Mouse (Mus musculus) embryonic facial prominence, embryonic 15.5 days (tissue): ENCODE results near the gene Nms. TPM values are rescaled to one million over a fixed set of nuclear protein-coding genes. Genes with fewer than 3 reads are reported as not detected.

Source experiments
- ATAC-seq: fragments of 200-750 bp; cut with Nextera tagmentation; 2 replicates; pipeline ENCODE4 v1.8.0; 2017; ENCODE audit warnings: low read depth, moderate TSS enrichment; ENCODE audit not compliant: insufficient number of reproducible peaks, low FRiP score, low TSS enrichment
- H3K27ac ChIP-seq: fragments of 300-500 bp; sonication (generic); replicated peaks from 2 replicates; pipeline ENCODE4 v1.5.1; 2015; ENCODE audit warnings: mild to moderate bottlenecking, inconsistent platforms
- H3K27me3 ChIP-seq: fragments of 300-500 bp; sonication (generic); 2 replicates; pipeline ENCODE4 v1.6.1; 2015; ENCODE audit warnings: inconsistent platforms
- H3K36me3 ChIP-seq: fragments of 300-500 bp; sonication (generic); 2 replicates; pipeline ENCODE4 v1.6.1; 2015; ENCODE audit warnings: mild to moderate bottlenecking, inconsistent platforms
- H3K4me1 ChIP-seq: fragments of 300-500 bp; sonication (generic); 2 replicates; pipeline ENCODE4 v1.6.1; 2015; ENCODE audit warnings: inconsistent platforms
- H3K4me2 ChIP-seq: fragments of 300-500 bp; sonication (generic); replicated peaks from 2 replicates; pipeline ENCODE4 v1.6.1; 2015; ENCODE audit warnings: mild to moderate bottlenecking, inconsistent platforms
- H3K4me3 ChIP-seq: fragments of 300-500 bp; sonication (generic); replicated peaks from 2 replicates; pipeline ENCODE4 v1.5.1; 2015; ENCODE audit warnings: mild to moderate bottlenecking, inconsistent platforms
- H3K9ac ChIP-seq: fragments of 300-500 bp; sonication (generic); 2 replicates; pipeline ENCODE4 v1.6.1; 2015; ENCODE audit warnings: inconsistent platforms
- H3K9me3 ChIP-seq: fragments of 300-500 bp; sonication (generic); replicated peaks from 2 replicates; pipeline ENCODE4 v1.6.1; 2016; ENCODE audit warnings: inconsistent platforms
- WGBS: fragments of 180-500 bp; shearing (Covaris S2); methylation state at CpG from one replicate; pipeline ENCODE4 v1.1.7; 2015; 5-methylcytosine and 5-hydroxymethylcytosine counted together
- polyA plus RNA-seq: library from polyadenylated mRNA; unstranded; fragments of >200 nt; fragmentation: Nextera tagmentation; extraction: Ambion mirVana; gene quantifications from 2 replicates; pipeline ENCODE4 v1.2.1, GENCODE M21; 2015

Gene Nms
- polyA plus RNA-seq, 1 experiment from 2014 or later: not detected

GRCm38 (mm10) chr1:38956457-38956856, 17.5 kb downstream of the Nms start:
- H3K4me2 ChIP-seq: no peak overlapping the region
- H3K4me1 ChIP-seq: no peaks in the 10 kb centered on the region
- H3K9ac ChIP-seq: no peak overlapping the region
- WGBS: 91% methylated on average over 3 of the region's 3 CpGs
- ATAC-seq: no peak
- no peaks in the 10 kb centered on the region for H3K36me3 ChIP-seq
- no peaks in the 10 kb centered on the region for H3K9me3 ChIP-seq
- no peak overlapping the region for H3K27ac ChIP-seq
- H3K27me3 ChIP-seq: no peaks in the 10 kb centered on the region
- no peak overlapping the region for H3K4me3 ChIP-seq

GRCm38 (mm10) chr1:38969116-38969515, 30.2 kb downstream of the Nms start:
- Histone ChIP-seq H3K9me3 (no peaks in the 10 kb centered on the region), H3K4me3 (no peak overlapping the region), H3K27me3 (no peaks in the 10 kb centered on the region), H3K4me1 (no peaks in the 10 kb centered on the region), H3K36me3 (no peaks in the 10 kb centered on the region), H3K4me2 (no peak overlapping the region), H3K27ac (no peak overlapping the region), H3K9ac (no peak overlapping the region)
- ATAC-seq: no peak
- WGBS: 90% methylated on average over 1 of the region's 1 CpGs

- H3K4me2 ChIP-seq: no peak overlapping the region
- no peaks in the 10 kb centered on the region for H3K4me1 ChIP-seq
- H3K9ac ChIP-seq: no peak overlapping the region
- 87% methylated on average over 3 of the region's 3 CpGs for WGBS
- no peak for ATAC-seq
- no peak overlapping the region for H3K4me3 ChIP-seq
- H3K9me3 ChIP-seq: no peaks in the 10 kb centered on the region
- H3K27ac ChIP-seq: no peak overlapping the region
- H3K36me3 ChIP-seq: no peaks in the 10 kb centered on the region
- H3K27me3 ChIP-seq: no peaks in the 10 kb centered on the region
Observed at GRCm38 (mm10) chr1:38971712-38972111, 32.8 kb downstream of the Nms start.

- WGBS: 82% methylated on average over 9 of the region's 9 CpGs
- no peak for ATAC-seq
- Histone ChIP-seq H3K27me3 (no peaks in the 10 kb centered on the region), H3K9ac (no peak overlapping the region), H3K9me3 (no peaks in the 10 kb centered on the region), H3K27ac (no peak overlapping the region), H3K4me2 (no peak overlapping the region), H3K36me3 (no peaks in the 10 kb centered on the region), H3K4me3 (no peak overlapping the region), H3K4me1 (no peaks in the 10 kb centered on the region)
Observed at GRCm38 (mm10) chr1:38972986-38973592, 34.1 kb downstream of the Nms start.

- no peaks in the 10 kb centered on the region for H3K36me3 ChIP-seq
- no peak overlapping the region for H3K4me3 ChIP-seq
- no peak overlapping the region for H3K27ac ChIP-seq
- H3K9me3 ChIP-seq: no peaks in the 10 kb centered on the region
- H3K27me3 ChIP-seq: no peaks in the 10 kb centered on the region
- WGBS: 62% methylated on average over 7 of the region's 7 CpGs
- H3K9ac ChIP-seq: no peak overlapping the region
- ATAC-seq: no peak
- no peak overlapping the region for H3K4me2 ChIP-seq
- H3K4me1 ChIP-seq: no peaks in the 10 kb centered on the region
Observed at GRCm38 (mm10) chr1:38979953-38980352, 41.0 kb downstream of the Nms start.

- no peak overlapping the region for H3K4me2 ChIP-seq
- H3K9ac ChIP-seq: no peak overlapping the region
- H3K9me3 ChIP-seq: no peaks in the 10 kb centered on the region
- H3K36me3 ChIP-seq: no peaks in the 10 kb centered on the region
- no peak overlapping the region for H3K4me3 ChIP-seq
- no peaks in the 10 kb centered on the region for H3K27me3 ChIP-seq
- WGBS: 69% methylated on average over 2 of the region's 2 CpGs
- H3K4me1 ChIP-seq: peaks cover 10% of the 10 kb centered on the region
- H3K27ac ChIP-seq: no peak overlapping the region
- ATAC-seq: no peak
Observed at GRCm38 (mm10) chr1:38983870-38984269, 44.9 kb downstream of the Nms start.

- Histone ChIP-seq H3K4me2 (no peak within 1 kb of the TSS), H3K27ac (no peak within 1 kb of the TSS), H3K27me3 (no peaks in the 10 kb centered on the region), H3K9ac (no peak within 1 kb of the TSS), H3K9me3 (no peaks in the 10 kb centered on the region), H3K4me3 (no peak within 1 kb of the TSS), H3K36me3 (no peaks in the 10 kb centered on the region), H3K4me1 (peaks cover 13% of the 10 kb centered on the region)
- ATAC-seq: no peak
- WGBS: 83% methylated on average over 3 of the region's 3 CpGs
Observed at GRCm38 (mm10) chr1:38985308-38985707, 46.4 kb downstream of the Nms start, which contains the start of gene Pdcl3. TSS of gene Pdcl3 (plus strand) at chr1:38985608.

GRCm38 (mm10) chr1:38987080-38987864, 48.3 kb downstream of the Nms start:
- peak overlapping the region; percentile 72 for H3K9ac ChIP-seq
- peaks cover 9% of the 10 kb centered on the region for H3K36me3 ChIP-seq
- H3K9me3 ChIP-seq: no peaks in the 10 kb centered on the region
- peak overlapping the region; percentile 73 for H3K4me3 ChIP-seq
- H3K27ac ChIP-seq: peak overlapping the region; percentile 86
- peak overlapping the region; percentile 70 for H3K4me2 ChIP-seq
- peaks cover 13% of the 10 kb centered on the region for H3K4me1 ChIP-seq
- H3K27me3 ChIP-seq: no peaks in the 10 kb centered on the region
- WGBS: 5% methylated on average over 38 of the region's 38 CpGs
- peak; percentile 99 for ATAC-seq

GRCm38 (mm10) chr1:38987865-38988211, 48.9 kb downstream of the Nms start:
- Histone ChIP-seq H3K36me3 (peaks cover 13% of the 10 kb centered on the region), H3K4me3 (peak overlapping the region; percentile 73), H3K4me2 (peak overlapping the region; percentile 70), H3K4me1 (peaks cover 13% of the 10 kb centered on the region), H3K9ac (peak overlapping the region; percentile 72), H3K27ac (peak overlapping the region; percentile 86), H3K27me3 (no peaks in the 10 kb centered on the region), H3K9me3 (no peaks in the 10 kb centered on the region)
- peak; percentile 85 for ATAC-seq
- under 1% methylated on average over 25 of the region's 25 CpGs for WGBS

- H3K4me3 ChIP-seq: peak overlapping the region; percentile 73
- 0 out of 2 replicates have a peak overlapping the region, but pooled peaks have one; percentile 86 for H3K27ac ChIP-seq
- H3K4me1 ChIP-seq: peaks cover 13% of the 10 kb centered on the region
- ATAC-seq: no peak
- no peaks in the 10 kb centered on the region for H3K9me3 ChIP-seq
- peak overlapping the region; percentile 70 for H3K4me2 ChIP-seq
- WGBS: 17% methylated on average over 7 of the region's 7 CpGs
- peak overlapping the region; percentile 72 for H3K9ac ChIP-seq
- peaks cover 18% of the 10 kb centered on the region for H3K36me3 ChIP-seq
- H3K27me3 ChIP-seq: no peaks in the 10 kb centered on the region
Observed at GRCm38 (mm10) chr1:38988357-38988756, 49.4 kb downstream of the Nms start.

GRCm38 (mm10) chr1:38992365-38992764, 53.4 kb downstream of the Nms start:
- no peak overlapping the region for H3K27ac ChIP-seq
- no peaks in the 10 kb centered on the region for H3K9me3 ChIP-seq
- WGBS: 71% methylated on average over 3 of the region's 3 CpGs
- peaks cover 54% of the 10 kb centered on the region for H3K36me3 ChIP-seq
- H3K9ac ChIP-seq: no peak overlapping the region
- H3K4me3 ChIP-seq: no peak overlapping the region
- ATAC-seq: no peak
- peaks cover 8% of the 10 kb centered on the region for H3K4me1 ChIP-seq
- no peak overlapping the region for H3K4me2 ChIP-seq
- H3K27me3 ChIP-seq: no peaks in the 10 kb centered on the region
